Mouse (Mus musculus) G1E (cell line): ENCODE data around the gene Lrriq3.

Experiments used
- CTCF ChIP-seq: IDR thresholded peaks from 2 replicates; pipeline ENCODE4 v1.5.1; 2012; ENCODE audit warnings: low read depth, low read length, inconsistent platforms, mixed read lengths
- GATA1 ChIP-seq: IDR thresholded peaks from 2 replicates; pipeline ENCODE4 v1.6.1; 2012; ENCODE audit warnings: borderline replicate concordance, low read length, inconsistent platforms, mixed read lengths
- TAL1 ChIP-seq: conservative IDR thresholded peaks from 2 replicates; pipeline ENCODE4 v1.6.1; 2012; ENCODE audit warnings: low read depth, low read length, inconsistent platforms, mixed read lengths

GRCm38 (mm10) chr3:155055231-155055916 is 37.9 kb upstream of the Lrriq3 start, which contains the start of gene Tnni3k:
- TF ChIP-seq CTCF: no peak
- no peak for TF ChIP-seq GATA1
- no peak for TF ChIP-seq TAL1
